Comparison of ENCODE assay signal across 9 mouse cellular contexts in the genomic region with DNA sequence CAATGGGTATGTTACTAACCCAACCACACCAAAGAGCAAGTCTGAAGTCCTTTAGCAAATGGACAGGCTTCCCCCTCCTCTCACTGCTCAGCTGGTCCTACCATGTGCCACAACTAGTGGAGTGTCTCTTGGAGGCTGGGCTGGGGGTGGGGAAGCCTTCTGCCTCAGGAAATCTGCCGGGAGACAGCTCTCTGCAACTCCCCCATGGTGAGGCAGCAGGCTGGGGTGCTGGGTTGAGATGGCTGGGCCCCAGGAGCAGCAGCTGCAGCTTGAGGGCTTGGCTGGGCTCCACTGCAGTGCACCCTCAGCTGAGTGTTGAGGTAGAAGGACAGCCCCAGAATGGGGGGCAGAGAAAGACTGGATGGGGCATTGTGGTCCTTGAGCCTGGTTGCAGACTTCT. TPM values are rescaled to one million over a fixed set of nuclear protein-coding genes. Genes with fewer than 3 reads are reported as not detected.
DNase-seq lines count a peak whose midpoint lies in the region; ATAC-seq and TF ChIP-seq lines count a peak whose summit lies in the region.
"Had no signal": no experiment of that assay in that cellular context is flagged by ENCODE, and none has a peak within 500 bp of the region (broad histone marks: within the 10 kb centered on the region; RNA-seq: fewer than 3 reads in every experiment).

No protein-coding gene starts in this region.

- no peak overlapping the region for H3K27ac ChIP-seq in heart, embryonic 13.5 days (replicated peaks)
- H3K27ac ChIP-seq in brown adipose tissue, adult 24 weeks (replicated peaks; ENCODE audit: low read depth, low read length): no peak overlapping the region
- no peak overlapping the region for H3K27ac ChIP-seq in limb, embryonic 14.5 days (replicated peaks; ENCODE audit: low read depth, low read length)
- H3K27ac ChIP-seq: macrophage had no signal

- H3K9ac ChIP-seq in heart, embryonic 13.5 days: 0 out of 2 replicates have a peak overlapping the region, but pooled peaks have one; percentile 14
- H3K9ac ChIP-seq in limb, embryonic 14.5 days (ENCODE audit: low read depth, low read length, severe bottlenecking): no peak overlapping the region

- ATAC-seq in heart, embryonic 13.5 days (ENCODE audit: extremely low read depth, insufficient number of reproducible peaks, low FRiP score, low TSS enrichment): no peak
- ATAC-seq in frontal cortex, adult (ENCODE audit: low TSS enrichment): peak; percentile 56
- ATAC-seq in limb, embryonic 14.5 days (ENCODE audit: low FRiP score, low read depth): no peak

- H3K4me3 ChIP-seq in heart, embryonic 13.5 days: peak overlapping the region; percentile 69; the same call in 1 of the 2 replicates
- H3K4me3 ChIP-seq in brown adipose tissue, adult 24 weeks (ENCODE audit: insufficient read depth, low read depth, low read length): peak overlapping the region; percentile 75
- H3K4me3 ChIP-seq in limb, embryonic 14.5 days (replicated peaks; ENCODE audit: low read length): 0 out of 2 replicates have a peak overlapping the region, but pooled peaks have one; percentile 0

- no peaks in the 10 kb centered on the region for H3K9me3 ChIP-seq in heart, embryonic 13.5 days
- H3K9me3 ChIP-seq in limb, embryonic 14.5 days (ENCODE audit: control insufficient read depth, low read length): no peaks in the 10 kb centered on the region

- no peak for TF ChIP-seq POLR2A in limb, embryonic 14.5 days (IDR thresholded peaks at IDR 0.05; ENCODE audit: borderline replicate concordance, extremely low read depth, insufficient read depth, insufficient read length)

- peaks cover 82% of the 10 kb centered on the region for H3K27me3 ChIP-seq in heart, embryonic 13.5 days (replicated peaks)
- H3K27me3 ChIP-seq in limb, embryonic 14.5 days (ENCODE audit: control insufficient read depth, insufficient read depth, low read length): peaks cover 9% of the 10 kb centered on the region

- peak overlapping the region; percentile 76 for H3K4me2 ChIP-seq in heart, embryonic 13.5 days
- H3K4me2 ChIP-seq in limb, embryonic 14.5 days (replicated peaks; ENCODE audit: low read depth, low read length, severe bottlenecking): peak overlapping the region; percentile 81; the same call in 1 of the 2 replicates

- no peak for DNase-seq in heart, adult 18-20 months
- no peak for DNase-seq in limb, embryonic 14.5 days (ENCODE audit: low spot score)
- DNase-seq in ovary, postnatal 14 days (ENCODE audit: low spot score): no peak
- no peak for DNase-seq in retina, postnatal 1 day
- DNase-seq in thymus, postnatal 25 days: no peak

- 9% methylated on average over 1 of the region's 1 CpGs for WGBS in heart, embryonic 13.5 days
- 27% methylated on average over 1 of the region's 1 CpGs for WGBS in limb, embryonic 14.5 days

- peaks cover 34% of the 10 kb centered on the region for H3K4me1 ChIP-seq in heart, embryonic 13.5 days
- peaks cover 8% of the 10 kb centered on the region for H3K4me1 ChIP-seq in brown adipose tissue, adult 24 weeks (ENCODE audit: control insufficient read depth, insufficient read depth, insufficient read length, low read length)
- H3K4me1 ChIP-seq in limb, embryonic 14.5 days (ENCODE audit: control insufficient read depth, insufficient read depth, low read length): no peaks in the 10 kb centered on the region

- no peaks in the 10 kb centered on the region for H3K36me3 ChIP-seq in heart, embryonic 13.5 days
- no peaks in the 10 kb centered on the region for H3K36me3 ChIP-seq in limb, embryonic 14.5 days (ENCODE audit: control insufficient read depth, insufficient read depth, low read length)

RNA-seq across cellular contexts. Expression of a gene that starts 2.1 kb away (rescaled TPM):
- polyA plus RNA-seq in heart, embryonic 13.5 days (2015; fragmentation: Nextera tagmentation; extraction: Ambion mirVana): 31.3 and 34.1 TPM in 2 replicates
- 10 to 100 TPM; 63.0 to 85.4 TPM for total RNA-seq in heart, adult 18-20 months (2021)
- polyA plus RNA-seq in brown adipose tissue, adult 24 weeks (2012; ENCODE audit: insufficient read depth, insufficient read length, missing spikeins): 36.4 and 55.1 TPM in 2 replicates
- polyA plus RNA-seq in limb, embryonic 14.5 days (2012; rRNA removed): 9.1 and 11.5 TPM in 2 replicates
- polyA plus RNA-seq in limb, embryonic 14.5 days (2014; fragmentation: Nextera tagmentation; extraction: Ambion mirVana): 4.3 TPM in 2 replicates

Comparison
In these comparisons a context has a peak if more than half of its experiments do, and no peak if none do; other contexts are left out.
1. H3K4me3 ChIP-seq: peak in every context shown above with its lines; median percentile 75 in brown adipose tissue, adult 24 weeks; 69 in heart, embryonic 13.5 days; 0 in limb, embryonic 14.5 days.